Mouse (Mus musculus): ENCODE measurements at regions not wholly inside any gene's neighbourhood (a gene's known extent, or its start where the extent isn't known, plus 50 kb on each side); places are given as distances from the start of the nearest gene placed in this dataset.
A peak's percentile ranks its signal among the peaks of the same experiment; 100 is the strongest.

DNA sequence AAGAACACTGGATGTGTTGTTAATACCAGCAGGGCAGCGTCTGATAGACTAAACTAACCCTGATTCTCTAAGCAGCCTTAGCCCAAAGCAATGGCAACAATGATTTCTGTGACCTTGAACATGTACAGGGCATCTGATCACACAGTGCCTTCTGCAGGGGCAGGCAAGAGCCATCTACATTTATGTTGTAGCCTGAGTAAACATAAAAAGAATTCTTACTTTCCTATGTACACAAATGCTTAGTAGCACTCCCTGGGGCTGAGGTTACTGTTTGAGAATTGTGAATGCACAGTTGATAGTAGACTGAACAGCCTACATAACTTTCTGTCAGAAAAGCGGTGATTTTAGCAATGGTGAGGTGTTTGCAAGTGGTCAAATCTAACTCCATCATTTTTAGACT is 204.9 kb upstream of the Dusp10 start:
- DNase-seq (ENCODE audit: extremely low spot score in 1 of 2, low spot score in 1 of 2) = no peak

GRCm38 (mm10) chr1:183820555-183820954 is 192.5 kb upstream of the Dusp10 start:
- DNase-seq (ENCODE audit: extremely low spot score in 1 of 2, low spot score in 1 of 2) = peak; percentile 18 to 36

GRCm38 (mm10) chr1:183826300-183826699 is 186.8 kb upstream of the Dusp10 start:
- no peak for DNase-seq (ENCODE audit: extremely low spot score in 1 of 2, low spot score in 1 of 2)

DNA sequence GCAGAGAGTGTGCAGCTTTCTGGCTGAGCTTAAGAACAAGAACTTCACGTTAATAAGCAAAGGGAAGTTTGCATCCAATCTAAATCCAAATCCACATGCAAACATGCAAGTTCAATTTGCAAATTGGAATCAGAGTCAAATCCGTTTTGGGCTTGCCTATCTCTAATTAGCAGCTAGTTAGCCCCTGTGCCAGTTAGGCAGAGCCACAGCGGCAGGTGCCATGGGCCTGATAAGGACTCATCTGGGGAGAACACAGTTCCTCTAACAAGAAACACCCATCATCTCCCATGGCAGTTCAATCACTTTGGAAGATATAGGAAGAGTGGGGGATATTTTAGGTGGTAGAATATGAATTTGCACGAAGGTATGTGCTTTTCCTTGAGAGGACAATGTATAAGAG is 168.0 kb upstream of the Dusp10 start:
- no peak for DNase-seq (ENCODE audit: extremely low spot score in 1 of 2, low spot score in 1 of 2)

- peak in 1 of 2 experiments; percentile 11 for DNase-seq (ENCODE audit: extremely low spot score in 1 of 2, low spot score in 1 of 2)
Observed at GRCm38 (mm10) chr1:183853956-183854613, 159.0 kb upstream of the Dusp10 start.

- DNase-seq (ENCODE audit: extremely low spot score in 1 of 2, low spot score in 1 of 2) = no peak
Observed at GRCm38 (mm10) chr1:183865111-183865510, 148.0 kb upstream of the Dusp10 start.

DNA sequence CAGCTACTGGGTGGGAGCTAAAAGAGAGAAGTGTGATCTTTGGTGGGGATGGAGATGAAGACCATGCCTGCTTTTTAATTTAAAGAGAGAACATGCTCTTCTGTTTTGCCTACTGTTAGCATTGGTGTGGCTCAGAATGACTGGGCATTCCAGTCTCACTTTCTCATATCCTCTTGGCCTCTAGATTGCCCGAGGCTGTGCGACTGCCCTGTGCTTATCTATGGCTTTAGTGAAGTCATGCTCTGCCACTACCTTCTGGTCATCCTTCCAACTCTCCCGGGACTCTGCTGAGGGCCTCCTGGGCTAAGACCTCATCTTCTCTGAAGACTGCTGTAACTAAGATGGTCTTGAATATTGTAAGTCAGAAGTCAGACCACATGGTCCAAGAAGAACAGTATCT is 147.5 kb upstream of the Dusp10 start:
- DNase-seq (ENCODE audit: extremely low spot score in 1 of 2, low spot score in 1 of 2) = no peak

DNA sequence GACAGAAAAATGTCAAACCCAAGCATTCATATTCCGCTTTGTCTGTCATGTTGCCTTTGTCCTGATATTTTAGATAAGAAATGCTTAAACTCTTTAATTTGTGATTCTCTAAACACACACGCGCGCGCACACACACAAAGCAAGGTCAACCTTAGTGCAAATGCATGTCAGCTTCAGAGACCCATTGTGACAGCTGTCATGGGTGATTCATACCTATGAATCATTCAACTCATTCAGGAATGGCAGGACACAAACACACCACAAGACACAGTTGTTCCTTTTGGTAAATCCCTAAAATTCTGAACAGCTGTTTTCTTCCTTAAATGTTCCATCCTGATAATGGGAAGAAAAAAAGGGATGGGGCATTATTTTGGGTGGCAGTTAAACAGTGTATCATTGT is 144.1 kb upstream of the Dusp10 start:
- no peak for DNase-seq (ENCODE audit: extremely low spot score in 1 of 2, low spot score in 1 of 2)

DNA sequence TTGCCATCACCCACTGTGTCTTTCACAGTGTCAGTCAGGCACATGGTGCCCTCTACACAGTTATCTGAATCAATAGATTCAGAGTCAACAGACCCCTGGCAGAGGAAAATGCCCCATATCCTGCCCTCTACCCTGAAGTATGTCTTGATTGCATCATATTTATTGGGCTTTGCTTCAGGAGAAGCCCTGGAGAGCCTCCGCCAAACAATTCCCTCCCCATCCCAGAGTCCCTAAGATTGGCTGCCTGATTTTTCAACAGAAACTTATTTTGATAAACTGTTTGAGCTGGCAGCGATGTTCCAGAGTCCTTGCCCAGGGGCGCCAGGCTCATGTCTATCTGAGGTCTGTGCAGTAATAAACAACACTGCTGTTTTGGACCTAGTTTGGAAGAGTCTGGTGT is 117.2 kb upstream of the Dusp10 start:
- DNase-seq (ENCODE audit: extremely low spot score in 1 of 2, low spot score in 1 of 2) = no peak

- no peak for DNase-seq (ENCODE audit: extremely low spot score in 1 of 2, low spot score in 1 of 2)
Observed at GRCm38 (mm10) chr1:183898091-183898490, 115.0 kb upstream of the Dusp10 start.

GRCm38 (mm10) chr1:183904564-183904963 is 108.5 kb upstream of the Dusp10 start:
- no peak for DNase-seq (ENCODE audit: extremely low spot score in 1 of 2, low spot score in 1 of 2)

DNA sequence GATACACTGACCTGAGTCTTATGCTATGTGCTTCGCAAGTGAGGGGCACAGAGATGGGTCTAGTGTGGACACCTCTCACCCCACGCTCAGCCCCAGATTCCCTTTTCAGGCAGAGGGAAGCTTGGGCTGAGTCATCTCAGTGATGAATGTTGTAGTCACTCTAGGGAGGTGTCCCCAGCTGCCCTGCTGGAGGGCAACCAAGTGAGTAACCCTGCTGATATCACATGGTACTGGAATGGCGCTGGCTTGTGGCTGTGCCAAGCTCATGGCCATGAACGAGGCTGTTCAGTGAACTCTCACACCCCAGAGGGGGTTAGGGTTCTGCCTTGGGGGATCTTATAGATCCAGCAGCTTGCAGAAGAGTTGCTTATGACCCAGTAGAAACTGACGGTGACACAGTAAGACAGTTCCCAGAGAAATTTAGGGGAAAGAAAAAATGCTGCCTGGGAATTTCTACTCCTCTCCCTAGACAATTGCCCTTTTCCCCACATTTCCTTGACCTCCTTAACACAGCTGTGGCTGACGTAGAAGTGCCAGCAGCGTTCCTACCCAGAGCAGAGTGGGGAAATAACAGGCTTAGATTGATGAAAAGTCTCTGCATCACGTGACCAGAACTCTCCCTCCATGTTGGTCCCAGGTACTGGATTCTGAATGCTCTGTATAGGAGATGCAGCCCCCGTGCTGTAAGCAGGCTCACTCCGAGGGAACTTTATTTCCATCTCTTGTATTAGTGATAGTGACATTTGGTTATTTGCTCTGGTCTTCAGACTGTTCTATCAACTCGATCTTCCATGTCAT is 107.6 kb upstream of the Dusp10 start:
- peak in 1 of 2 experiments; percentile 10 for DNase-seq (ENCODE audit: extremely low spot score in 1 of 2, low spot score in 1 of 2)

DNA sequence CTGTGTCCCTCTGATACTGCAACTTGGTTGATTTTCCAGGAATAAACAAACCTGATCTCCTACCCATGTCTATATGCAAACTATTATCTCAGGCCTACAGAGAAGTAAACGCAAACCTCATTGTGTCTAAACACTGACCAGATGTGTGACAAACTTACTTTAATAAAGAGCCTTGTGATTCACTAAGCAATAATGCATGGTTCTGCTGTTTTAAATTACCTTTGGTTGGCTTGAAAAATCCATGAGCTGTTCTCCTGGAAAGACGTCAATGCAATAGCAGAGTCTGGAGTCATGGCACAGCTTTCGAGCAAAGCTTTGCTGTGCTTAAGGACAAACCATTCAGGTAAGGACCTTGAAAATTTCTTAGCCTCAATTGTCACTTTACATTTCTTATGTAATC is 95.4 kb upstream of the Dusp10 start:
- no peak for DNase-seq (ENCODE audit: extremely low spot score in 1 of 2, low spot score in 1 of 2)

DNA sequence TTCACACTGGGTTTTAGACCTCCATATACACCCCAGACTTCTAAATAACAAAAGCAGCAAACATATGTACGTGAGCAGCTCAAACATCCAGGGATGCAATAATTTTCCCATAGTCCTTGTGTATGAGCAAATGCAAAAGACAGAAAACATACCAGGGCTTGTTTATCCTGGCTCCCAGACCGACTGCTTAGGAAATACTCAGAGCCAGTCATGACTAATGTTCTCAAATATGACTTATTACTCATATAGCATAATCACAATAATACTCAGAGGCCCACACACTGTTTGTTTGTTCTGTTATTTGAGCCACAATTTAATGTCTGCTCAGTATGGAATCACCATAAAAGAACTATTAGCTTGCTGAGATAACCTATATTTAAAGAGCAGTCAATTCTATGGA is 91.8 kb upstream of the Dusp10 start:
- no peak for DNase-seq (ENCODE audit: extremely low spot score in 1 of 2, low spot score in 1 of 2)

DNA sequence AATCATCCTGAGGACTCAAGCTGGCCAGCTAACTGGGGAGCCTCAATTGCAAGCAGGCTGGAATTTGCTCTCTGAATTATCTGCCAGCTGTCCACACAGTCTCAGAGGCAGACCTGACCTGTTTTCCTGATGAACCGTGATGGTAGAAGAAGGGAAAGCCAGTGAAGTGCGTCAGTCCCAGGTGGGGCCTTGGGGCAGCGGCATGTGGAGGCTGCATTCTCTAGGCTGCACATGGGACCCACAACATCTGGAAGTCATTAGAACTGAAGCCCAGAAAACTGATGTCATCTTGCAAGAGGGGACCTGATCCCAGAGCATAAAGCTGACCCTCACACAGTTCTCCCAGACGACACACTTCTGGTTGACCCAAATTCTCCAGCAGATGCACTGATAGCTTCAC is 84.6 kb upstream of the Dusp10 start:
- no peak for DNase-seq (ENCODE audit: extremely low spot score in 1 of 2, low spot score in 1 of 2)

DNA sequence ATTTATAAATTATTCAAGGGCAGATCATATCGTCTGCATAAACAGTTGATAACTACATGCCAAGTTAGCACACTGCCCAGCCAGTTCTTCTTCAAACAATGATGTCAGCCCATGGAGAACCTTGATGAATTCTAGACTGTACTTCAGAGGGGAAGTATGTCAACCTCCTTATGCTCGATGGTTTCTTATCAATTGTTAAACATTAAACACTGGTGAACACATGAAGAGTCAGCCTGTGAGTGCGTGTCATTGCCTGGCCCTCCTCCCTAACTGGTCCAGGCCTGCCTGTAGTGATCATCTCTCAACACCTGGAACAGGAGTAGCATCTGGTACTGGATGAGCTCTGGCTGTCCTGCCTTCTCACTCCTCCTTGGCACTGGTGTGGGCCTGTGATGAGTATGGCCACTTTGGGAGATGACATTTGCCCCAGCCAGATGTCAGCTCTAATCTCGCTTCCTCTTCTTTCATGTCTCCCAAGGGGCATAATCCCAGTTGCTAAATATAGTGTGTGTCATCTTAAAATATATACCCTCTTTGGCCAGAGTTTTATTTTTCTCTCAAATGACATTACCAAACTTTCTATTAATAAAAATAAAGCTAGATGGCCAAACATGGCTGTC is 82.6 kb upstream of the Dusp10 start:
- DNase-seq (ENCODE audit: extremely low spot score in 1 of 2, low spot score in 1 of 2) = no peak

DNA sequence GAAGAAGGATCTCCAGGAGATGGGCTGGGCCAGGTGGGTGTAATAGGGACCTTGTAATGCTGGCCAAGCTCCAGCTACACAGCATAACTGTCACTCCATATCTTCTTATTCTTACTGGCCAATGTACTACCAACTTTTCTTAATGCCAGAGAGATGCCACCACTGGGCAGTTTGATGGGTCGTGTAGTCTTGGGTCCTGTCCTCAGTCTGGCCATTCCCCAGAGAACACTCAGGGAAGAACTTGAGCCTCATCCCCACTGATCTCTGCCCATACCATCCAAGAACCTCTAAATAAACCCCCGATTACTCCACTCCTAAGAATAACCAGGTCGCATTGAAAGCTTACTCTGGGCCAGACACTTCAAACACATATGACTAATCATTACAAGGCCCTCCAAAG is 82.0 kb upstream of the Dusp10 start:
- DNase-seq (ENCODE audit: extremely low spot score in 1 of 2, low spot score in 1 of 2) = no peak

GRCm38 (mm10) chr1:183933845-183934244 is 79.3 kb upstream of the Dusp10 start:
- DNase-seq (ENCODE audit: extremely low spot score in 1 of 2, low spot score in 1 of 2) = no peak

GRCm38 (mm10) chr1:183937166-183937565 is 75.9 kb upstream of the Dusp10 start:
- no peak for DNase-seq (ENCODE audit: extremely low spot score in 1 of 2, low spot score in 1 of 2)

GRCm38 (mm10) chr1:183938361-183938760 is 74.7 kb upstream of the Dusp10 start:
- DNase-seq (ENCODE audit: extremely low spot score in 1 of 2, low spot score in 1 of 2) = no peak

DNA sequence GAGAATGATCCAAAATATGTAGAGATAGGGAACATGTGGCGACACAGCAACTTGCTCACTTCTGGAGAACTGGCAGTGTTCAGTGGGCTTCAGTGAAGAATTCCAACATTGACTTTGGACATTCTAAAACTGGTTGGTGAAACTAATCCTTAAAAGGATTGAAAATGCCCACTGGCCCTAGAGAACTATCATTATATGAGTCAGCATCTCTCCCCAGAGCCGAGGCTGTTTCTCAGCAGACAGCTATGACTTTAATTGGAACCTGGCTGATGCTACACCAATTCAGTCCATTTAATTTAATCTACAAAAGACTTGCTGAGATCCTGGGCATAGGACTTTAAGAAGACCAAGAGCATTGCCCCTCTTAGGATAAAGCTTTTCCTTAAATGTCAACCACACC is 72.4 kb upstream of the Dusp10 start:
- no peak for DNase-seq (ENCODE audit: extremely low spot score in 1 of 2, low spot score in 1 of 2)

DNA sequence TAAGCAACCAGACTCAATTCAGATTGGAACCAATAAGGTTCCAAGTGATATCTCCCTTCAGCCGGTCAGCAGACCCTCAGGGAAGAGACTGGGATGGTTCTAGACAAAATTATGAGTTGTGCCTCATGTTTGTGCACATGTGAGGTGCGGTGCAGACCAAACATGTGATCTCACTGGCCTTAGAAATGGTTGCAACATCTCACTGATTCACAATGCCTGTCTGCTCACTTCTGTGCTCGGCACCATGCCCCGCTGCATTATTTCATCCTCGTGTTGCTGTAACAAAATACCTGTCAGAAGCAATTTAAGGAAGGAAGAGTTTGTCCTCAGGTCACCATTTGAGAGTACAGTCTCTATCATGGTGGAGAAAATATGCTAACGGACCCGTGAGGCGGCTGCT is 66.9 kb upstream of the Dusp10 start:
- no peak for DNase-seq (ENCODE audit: extremely low spot score in 1 of 2, low spot score in 1 of 2)

Measured in frontal cortex, adult 2 months (tissue).